Mouse (Mus musculus) neural tube, embryonic 15.5 days (tissue): ENCODE data around the gene Mrps7. TPM values are rescaled to one million over a fixed set of nuclear protein-coding genes. Genes with fewer than 3 reads are reported as not detected.
A peak's percentile ranks its signal among the peaks of the same experiment; 100 is the strongest.
"Not testable (repeated sequence)": the region's sequence is repeated elsewhere in the genome, so short reads cannot be mapped to it uniquely, and the experiment has no call there.

Experiments
- ATAC-seq: fragments of 200-750 bp; cut with Nextera tagmentation; 2 replicates; pipeline ENCODE4 v1.8.0; 2017; ENCODE audit warnings: mild to moderate bottlenecking, moderate TSS enrichment, moderate library complexity; ENCODE audit not compliant: low FRiP score
- H3K27ac ChIP-seq: fragments of 300-500 bp; sonication (generic); replicated peaks from 2 replicates; pipeline ENCODE4 v1.5.1; 2015; ENCODE audit warnings: mild to moderate bottlenecking, inconsistent platforms
- H3K27me3 ChIP-seq: fragments of 300-500 bp; sonication (generic); replicated peaks from 2 replicates; pipeline ENCODE4 v1.6.1; 2015; ENCODE audit warnings: inconsistent platforms
- H3K36me3 ChIP-seq: fragments of 300-500 bp; sonication (generic); 2 replicates; pipeline ENCODE4 v1.6.1; 2015; ENCODE audit warnings: inconsistent platforms
- H3K4me1 ChIP-seq: fragments of 300-500 bp; sonication (generic); 2 replicates; pipeline ENCODE4 v1.6.1; 2015; ENCODE audit warnings: inconsistent platforms
- H3K4me2 ChIP-seq: fragments of 300-500 bp; sonication (generic); 2 replicates; pipeline ENCODE4 v1.6.1; 2015; ENCODE audit warnings: inconsistent platforms, mild to moderate bottlenecking, moderate library complexity
- H3K4me3 ChIP-seq: fragments of 300-500 bp; sonication (generic); replicated peaks from 2 replicates; pipeline ENCODE4 v1.5.1; 2015; ENCODE audit warnings: mild to moderate bottlenecking, inconsistent platforms
- H3K9ac ChIP-seq: fragments of 300-500 bp; sonication (generic); replicated peaks from 2 replicates; pipeline ENCODE4 v1.6.1; 2015; ENCODE audit warnings: mild to moderate bottlenecking, inconsistent platforms
- H3K9me3 ChIP-seq: fragments of 300-500 bp; sonication (generic); replicated peaks from 2 replicates; pipeline ENCODE4 v1.6.1; 2016; ENCODE audit warnings: inconsistent platforms
- WGBS: fragments of 180-500 bp; shearing (Covaris S2); methylation state at CpG from one replicate; pipeline ENCODE4 v1.1.7; 2015; ENCODE audit warnings: mixed read lengths; 5-methylcytosine and 5-hydroxymethylcytosine counted together
- polyA plus RNA-seq: library from polyadenylated mRNA; unstranded; fragments of >200 nt; fragmentation: Nextera tagmentation; extraction: Ambion mirVana; gene quantifications from 2 replicates; pipeline ENCODE4 v1.2.1, GENCODE M21; 2015

The Mrps7 gene
- polyA plus RNA-seq, 1 experiment from 2014 or later = 81.0 TPM

GRCm38 (mm10) chr11:115644308-115644707, 40.6 kb downstream of the Mrps7 start:
- Histone ChIP-seq H3K36me3 (peaks cover 46% of the 10 kb centered on the region), H3K4me2 (no peak overlapping the region), H3K27me3 (no peaks in the 10 kb centered on the region), H3K4me1 (no peaks in the 10 kb centered on the region), H3K27ac (no peak overlapping the region), H3K4me3 (no peak overlapping the region), H3K9ac (no peak overlapping the region), H3K9me3 (no peaks in the 10 kb centered on the region)
- no peak for ATAC-seq
- 94% methylated on average over 13 of the region's 13 CpGs for WGBS

- not testable (repeated sequence) for H3K9ac ChIP-seq, H3K4me2 ChIP-seq, ATAC-seq, H3K27me3 ChIP-seq, H3K4me1 ChIP-seq, H3K9me3 ChIP-seq, H3K27ac ChIP-seq, H3K4me3 ChIP-seq
- H3K36me3 ChIP-seq = peaks cover 49% of the 10 kb centered on the region
- 91% methylated on average over 14 of the region's 14 CpGs for WGBS
Observed at GRCm38 (mm10) chr11:115645498-115645897, 41.8 kb downstream of the Mrps7 start.

GRCm38 (mm10) chr11:115646439-115646838, 42.7 kb downstream of the Mrps7 start:
- H3K27ac ChIP-seq = no peak overlapping the region
- no peak overlapping the region for H3K4me3 ChIP-seq
- 0 out of 2 replicates have a peak, but pooled peaks cover 4% of the 10 kb centered on the region for H3K4me1 ChIP-seq
- no peaks in the 10 kb centered on the region for H3K9me3 ChIP-seq
- H3K4me2 ChIP-seq = no peak overlapping the region
- ATAC-seq = no peak
- H3K27me3 ChIP-seq = no peaks in the 10 kb centered on the region
- WGBS = 94% methylated on average over 9 of the region's 9 CpGs
- peaks cover 49% of the 10 kb centered on the region for H3K36me3 ChIP-seq
- H3K9ac ChIP-seq = no peak overlapping the region

GRCm38 (mm10) chr11:115647459-115647858, 43.7 kb downstream of the Mrps7 start:
- Histone ChIP-seq H3K4me1 (0 out of 2 replicates have a peak, but pooled peaks cover 4% of the 10 kb centered on the region), H3K27ac (no peak overlapping the region), H3K9me3 (no peaks in the 10 kb centered on the region), H3K27me3 (no peaks in the 10 kb centered on the region), H3K4me3 (no peak overlapping the region), H3K9ac (no peak overlapping the region), H3K4me2 (no peak overlapping the region), H3K36me3 (peaks cover 49% of the 10 kb centered on the region)
- no peak for ATAC-seq
- 65% methylated on average over 6 of the region's 6 CpGs for WGBS

GRCm38 (mm10) chr11:115649706-115650105, 46.0 kb downstream of the Mrps7 start:
- no peak overlapping the region for H3K4me2 ChIP-seq
- no peak overlapping the region for H3K4me3 ChIP-seq
- H3K27ac ChIP-seq = peak overlapping the region; percentile 43; the same call in 1 of the 2 replicates
- H3K36me3 ChIP-seq = peaks cover 46% of the 10 kb centered on the region
- no peaks in the 10 kb centered on the region for H3K27me3 ChIP-seq
- no peak for ATAC-seq
- H3K9ac ChIP-seq = no peak overlapping the region
- WGBS = 63% methylated on average over 10 of the region's 10 CpGs
- no peaks in the 10 kb centered on the region for H3K9me3 ChIP-seq
- 0 out of 2 replicates have a peak, but pooled peaks cover 4% of the 10 kb centered on the region for H3K4me1 ChIP-seq

- no peaks in the 10 kb centered on the region for H3K9me3 ChIP-seq
- WGBS = 92% methylated on average over 3 of the region's 3 CpGs
- H3K27ac ChIP-seq = no peak overlapping the region
- H3K9ac ChIP-seq = no peak overlapping the region
- peaks cover 33% of the 10 kb centered on the region for H3K36me3 ChIP-seq
- ATAC-seq = no peak
- H3K4me1 ChIP-seq = 0 out of 2 replicates have a peak, but pooled peaks cover 6% of the 10 kb centered on the region
- no peak overlapping the region for H3K4me3 ChIP-seq
- no peak overlapping the region for H3K4me2 ChIP-seq
- H3K27me3 ChIP-seq = no peaks in the 10 kb centered on the region
Observed at GRCm38 (mm10) chr11:115651680-115652079, 48.0 kb downstream of the Mrps7 start.

- H3K9me3 ChIP-seq = no peaks in the 10 kb centered on the region
- ATAC-seq = no peak
- H3K36me3 ChIP-seq = peaks cover 27% of the 10 kb centered on the region
- no peak overlapping the region for H3K4me3 ChIP-seq
- 85% methylated on average over 3 of the region's 3 CpGs for WGBS
- no peaks in the 10 kb centered on the region for H3K27me3 ChIP-seq
- no peak overlapping the region for H3K4me2 ChIP-seq
- H3K27ac ChIP-seq = no peak overlapping the region
- 0 out of 2 replicates have a peak, but pooled peaks cover 6% of the 10 kb centered on the region for H3K4me1 ChIP-seq
- H3K9ac ChIP-seq = no peak overlapping the region
Observed at GRCm38 (mm10) chr11:115653194-115653593, 49.5 kb downstream of the Mrps7 start.

GRCm38 (mm10) chr11:115654128-115654527, 50.4 kb downstream of the Mrps7 start:
- ATAC-seq = no peak
- Histone ChIP-seq H3K4me1 (0 out of 2 replicates have a peak, but pooled peaks cover 6% of the 10 kb centered on the region), H3K4me2 (no peak overlapping the region), H3K36me3 (peaks cover 17% of the 10 kb centered on the region), H3K4me3 (no peak overlapping the region), H3K9me3 (no peaks in the 10 kb centered on the region), H3K27me3 (no peaks in the 10 kb centered on the region), H3K27ac (no peak overlapping the region), H3K9ac (no peak overlapping the region)
- WGBS = 85% methylated on average over 2 of the region's 2 CpGs

Other genes with a start within 250 kb of the Mrps7 start
- gene Hid1, start 236.2 kb upstream of the Mrps7 start, polyA plus RNA-seq = 49.5 and 55.6 TPM in 2 replicates
- gene Cdr2l, start 222.0 kb upstream of the Mrps7 start, polyA plus RNA-seq = 21.5 and 23.9 TPM in 2 replicates
- 175 and 183 TPM in 2 replicates for gene Mrpl58, start 200.2 kb upstream of the Mrps7 start, polyA plus RNA-seq
- gene Atp5h, start 184.0 kb upstream of the Mrps7 start, polyA plus RNA-seq = 949 and 1,025 TPM in 2 replicates
- gene Kctd2, start 183.8 kb upstream of the Mrps7 start, polyA plus RNA-seq = 19.0 and 22.4 TPM in 2 replicates
- 0.09 and 0.10 TPM in 2 replicates for gene Trim80, start 163.4 kb upstream of the Mrps7 start, polyA plus RNA-seq
- 0.44 and 7.2 TPM in 2 replicates for gene Slc16a5, start 141.5 kb upstream of the Mrps7 start, polyA plus RNA-seq
- gene Armc7, start 128.3 kb upstream of the Mrps7 start, polyA plus RNA-seq = 16.2 and 17.8 TPM in 2 replicates
- 95.5 and 96.2 TPM in 2 replicates for gene Nt5c, start 112.1 kb upstream of the Mrps7 start, polyA plus RNA-seq
- 1,012 and 1,180 TPM in 2 replicates for gene Jpt1, start 89.5 kb upstream of the Mrps7 start, polyA plus RNA-seq
- gene Sumo2, start 67.6 kb upstream of the Mrps7 start, polyA plus RNA-seq = 882 and 892 TPM in 2 replicates
- 101 and 120 TPM in 2 replicates for gene Nup85, start 39.5 kb upstream of the Mrps7 start, polyA plus RNA-seq
- gene Gga3, start 126 bp downstream of the Mrps7 start, polyA plus RNA-seq = 34.6 and 35.0 TPM in 2 replicates
- 11.5 and 19.4 TPM in 2 replicates for gene Mif4gd, start 9.0 kb downstream of the Mrps7 start, polyA plus RNA-seq
- 49.0 and 52.8 TPM in 2 replicates for gene Slc25a19, start 24.4 kb downstream of the Mrps7 start, polyA plus RNA-seq
- 192 and 194 TPM in 2 replicates for gene Grb2, start 104.7 kb downstream of the Mrps7 start, polyA plus RNA-seq
- gene Tmem94, start 161.5 kb downstream of the Mrps7 start, polyA plus RNA-seq = 20.3 and 21.2 TPM in 2 replicates
- 9.8 and 10.2 TPM in 2 replicates for gene Caskin2, start 209.7 kb downstream of the Mrps7 start, polyA plus RNA-seq
- gene Tsen54, start 210.8 kb downstream of the Mrps7 start, polyA plus RNA-seq = 22.0 and 23.7 TPM in 2 replicates
- gene Llgl2, start 220.1 kb downstream of the Mrps7 start, polyA plus RNA-seq = 0.97 and 8.8 TPM in 2 replicates